Mouse (Mus musculus): ENCODE measurements around the gene Kpna2. TPM values are rescaled to one million over a fixed set of nuclear protein-coding genes. Genes with fewer than 3 reads are reported as not detected.
"Not testable (repeated sequence)": the region's sequence is repeated elsewhere in the genome, so short reads cannot be mapped to it uniquely, and the experiment has no call there.

Kpna2 gene
- total RNA-seq, 2 experiments from 2014 or later: 23.7 to 29.3 TPM

DNA sequence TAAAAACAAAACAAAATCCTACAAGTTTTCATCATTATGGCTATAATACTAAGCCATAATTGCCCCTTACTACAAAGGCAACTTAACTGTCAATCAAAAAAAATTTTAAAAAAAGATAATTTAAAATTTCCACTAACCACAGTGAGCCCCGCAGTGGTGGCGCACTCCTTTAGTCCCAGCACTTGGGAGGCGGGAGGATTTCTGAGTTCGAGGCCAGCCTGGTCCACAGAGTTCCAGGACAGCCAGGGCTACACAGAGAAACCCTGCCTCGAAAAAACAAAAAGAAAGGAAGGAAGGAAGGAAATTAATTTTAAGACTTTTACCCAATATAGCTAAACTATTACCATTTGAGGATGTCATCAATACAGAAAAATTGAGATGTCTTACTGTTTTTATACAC, 1.4 kb downstream of the Kpna2 start:
- intact Hi-C loops (cut with DNase I): loop anchor here (5.0 kb wide), 1 partner anchor 211 kb away; the partner anchor contains the start of genes Cep95 and Ddx5
- no peak for DNase-seq (ENCODE audit: low spot score in 2 of 2)

DNA sequence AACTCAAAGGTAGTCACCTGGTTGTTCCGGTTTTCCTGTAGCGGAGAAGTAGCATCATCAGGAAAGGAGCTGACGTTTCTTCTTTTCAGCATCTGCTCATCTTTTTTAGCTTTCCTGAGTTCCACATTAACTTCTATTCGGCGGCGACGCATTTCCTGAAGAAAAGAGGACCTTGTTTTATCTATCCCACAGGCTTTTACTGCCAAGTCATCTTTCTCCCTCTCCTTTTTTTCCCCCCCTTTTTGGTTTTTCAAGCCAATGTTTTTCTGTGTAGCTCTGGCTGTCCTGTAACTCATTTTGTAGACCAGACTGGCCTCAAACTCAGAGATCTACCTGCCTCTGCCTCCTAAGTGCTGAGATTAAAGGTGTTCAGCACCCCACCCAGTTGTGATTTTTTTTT, 2.8 kb downstream of the Kpna2 start:
- intact Hi-C loops (cut with DNase I): loop anchor here (5.0 kb wide), 1 partner anchor 209 kb away; the partner anchor contains the start of genes Cep95 and Ddx5
- DNase-seq (ENCODE audit: low spot score in 2 of 2): not testable (repeated sequence)

GRCm38 (mm10) chr11:106994246-106995085, 4.9 kb downstream of the Kpna2 start:
- intact Hi-C loops (cut with DNase I): loop anchor here (5.0 kb wide), 1 partner anchor 207 kb away; the partner anchor contains the start of genes Cep95 and Ddx5
- no peak for DNase-seq (ENCODE audit: low spot score in 2 of 2)

GRCm38 (mm10) chr11:106987384-106987783, 12.0 kb downstream of the Kpna2 start:
- no peak for DNase-seq (ENCODE audit: low spot score in 2 of 2)
- intact Hi-C loops (cut with DNase I): no loop called here

GRCm38 (mm10) chr11:106985979-106986604, 13.2 kb downstream of the Kpna2 start:
- intact Hi-C loops (cut with DNase I); DNase-seq (ENCODE audit: low spot score in 2 of 2): not testable (repeated sequence)

- intact Hi-C loops (cut with DNase I): loop anchor here (5.0 kb wide), 1 partner anchor 60 kb away; the partner anchor contains the start of gene Smurf2
- DNase-seq (ENCODE audit: low spot score in 2 of 2): no peak
Observed at GRCm38 (mm10) chr11:106982351-106982750, 17.0 kb downstream of the Kpna2 start.

- intact Hi-C loops (cut with DNase I): loop anchor here (5.0 kb wide), 1 partner anchor 59 kb away; the partner anchor contains the start of gene Smurf2
- peak in 1 of 2 experiments; percentile 13 for DNase-seq (ENCODE audit: low spot score in 2 of 2)
Observed at GRCm38 (mm10) chr11:106981787-106982186, 17.6 kb downstream of the Kpna2 start.

DNA sequence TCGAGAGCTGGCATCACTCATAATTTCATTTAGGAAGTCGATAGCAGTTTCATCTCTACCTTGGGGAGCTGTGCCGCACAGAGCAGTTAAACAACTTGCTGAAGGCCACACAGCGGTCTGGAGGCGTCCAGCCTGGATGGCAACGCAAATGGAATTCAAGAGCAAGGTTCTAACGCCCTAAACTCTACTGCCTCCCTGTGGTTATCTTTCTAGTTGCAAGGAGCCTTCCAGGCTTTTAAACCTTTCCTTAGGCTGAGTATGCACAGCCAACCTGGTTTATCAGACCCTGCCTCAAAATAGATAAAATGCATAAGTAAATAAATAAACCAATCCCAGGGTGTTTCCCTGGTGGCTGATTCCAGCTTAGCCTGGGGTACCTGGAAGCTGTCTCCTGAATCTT, 18.9 kb downstream of the Kpna2 start:
- DNase-seq (ENCODE audit: low spot score in 2 of 2): peak; percentile 57 to 78
- intact Hi-C loops (cut with DNase I): loop anchor here (5.0 kb wide), 1 partner anchor 58 kb away; the partner anchor contains the start of gene Smurf2

DNA sequence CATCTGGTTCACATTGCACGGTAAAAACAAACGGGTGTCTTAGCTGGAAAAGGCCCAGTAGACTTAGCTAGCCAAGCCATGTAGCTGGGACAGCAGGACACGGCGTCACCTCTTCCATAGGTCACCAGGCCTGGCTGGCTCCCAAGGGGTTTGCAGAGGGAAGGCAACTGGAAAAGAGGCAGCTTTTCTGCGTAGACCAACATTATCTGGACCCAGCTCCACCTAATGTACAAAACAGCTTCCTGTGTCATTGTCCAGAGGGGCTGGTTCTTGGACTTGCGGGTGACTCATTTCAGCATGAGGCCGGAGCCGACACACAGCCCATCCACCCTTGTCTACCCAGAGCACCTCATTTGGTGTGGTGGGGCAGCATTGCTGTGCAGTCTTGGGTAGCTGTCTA, 23.1 kb downstream of the Kpna2 start:
- intact Hi-C loops (cut with DNase I): loop anchor here (2.0 to 5.0 kb wide), 2 partner anchors 123 to 174 kb away; no protein-coding TSS in a partner anchor
- DNase-seq (ENCODE audit: low spot score in 2 of 2): no peak

- intact Hi-C loops (cut with DNase I): loop anchor here (2.0 to 5.0 kb wide), 2 partner anchors 123 to 173 kb away; no protein-coding TSS in a partner anchor
Observed at GRCm38 (mm10) chr11:106975419-106976177, 23.7 kb downstream of the Kpna2 start.

GRCm38 (mm10) chr11:106974440-106974839, 24.9 kb downstream of the Kpna2 start:
- DNase-seq (ENCODE audit: low spot score in 2 of 2): no peak
- intact Hi-C loops (cut with DNase I): no loop called here

More at GRCm38 (mm10) chr11:106975419-106976177, 23.7 kb downstream of the Kpna2 start:
- no peak for DNase-seq (ENCODE audit: low spot score in 2 of 2)

DNA sequence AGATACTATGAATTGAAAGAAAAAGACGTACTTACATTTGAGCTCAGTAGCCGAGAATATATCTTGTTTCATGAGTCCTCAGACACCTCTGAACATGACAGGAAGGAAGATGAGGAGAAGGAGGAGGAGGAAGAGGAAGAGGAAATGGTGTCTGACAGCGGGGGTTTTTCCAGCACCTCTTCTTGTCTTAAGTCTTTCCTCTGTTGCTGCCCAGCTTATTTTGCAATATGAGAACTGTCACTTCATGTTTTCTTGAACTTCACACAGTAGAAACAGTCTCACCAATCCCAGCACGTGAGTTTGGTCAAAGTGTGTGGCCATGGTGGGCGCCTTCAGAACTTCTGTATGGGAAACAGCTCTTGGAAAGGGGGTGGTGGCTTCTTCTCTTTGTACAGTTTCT, 26.3 kb downstream of the Kpna2 start:
- no peak for DNase-seq (ENCODE audit: low spot score in 2 of 2)
- intact Hi-C loops (cut with DNase I): no loop called here

GRCm38 (mm10) chr11:106969798-106970197, 29.5 kb downstream of the Kpna2 start:
- intact Hi-C loops (cut with DNase I): no loop called here
- no peak for DNase-seq (ENCODE audit: low spot score in 2 of 2)

DNA sequence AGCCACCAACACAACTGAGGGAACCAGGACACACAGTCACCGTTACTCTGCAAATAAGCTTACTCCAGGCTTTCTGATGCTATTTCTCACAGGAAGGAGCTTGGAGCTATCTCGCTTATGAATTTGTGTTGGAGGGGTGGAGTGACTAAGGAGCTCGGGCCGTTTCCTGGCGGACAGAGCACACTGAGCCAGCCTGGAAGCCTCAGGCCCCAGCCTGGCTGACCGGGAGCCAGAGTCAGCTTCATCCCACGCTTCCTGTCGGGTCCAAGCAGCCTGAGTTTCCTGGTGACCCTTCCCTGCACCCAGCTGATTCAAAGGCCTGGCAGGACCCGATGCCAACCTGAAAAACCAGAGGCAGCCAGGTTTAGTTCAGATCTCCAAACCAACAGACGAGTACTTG, 31.7 kb downstream of the Kpna2 start:
- no peak for DNase-seq (ENCODE audit: low spot score in 2 of 2)
- intact Hi-C loops (cut with DNase I): no loop called here

DNA sequence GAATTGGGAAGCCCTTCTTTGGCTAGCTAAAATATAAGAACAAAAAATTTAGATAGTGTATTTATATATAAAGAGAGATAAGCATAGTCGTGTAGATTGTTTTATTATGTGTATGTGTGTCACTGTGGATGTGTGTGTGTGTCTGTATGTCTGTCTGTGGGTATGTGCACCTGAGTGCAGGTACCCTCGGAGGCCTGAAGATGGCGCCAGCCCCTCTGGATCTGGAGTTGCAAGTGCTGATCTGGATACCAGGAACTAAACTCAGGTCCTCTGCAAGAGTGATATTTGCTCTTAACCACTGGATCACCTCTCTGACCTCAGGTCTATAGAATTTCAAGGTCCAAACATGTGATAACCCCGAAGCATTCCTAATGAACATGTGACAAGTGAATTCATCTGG, 33.5 kb downstream of the Kpna2 start:
- DNase-seq (ENCODE audit: low spot score in 2 of 2): no peak
- intact Hi-C loops (cut with DNase I): no loop called here

- no peak for DNase-seq (ENCODE audit: low spot score in 2 of 2)
- intact Hi-C loops (cut with DNase I): no loop called here
Observed at GRCm38 (mm10) chr11:106962310-106962709, 37.0 kb downstream of the Kpna2 start.

GRCm38 (mm10) chr11:106961471-106962081, 37.8 kb downstream of the Kpna2 start:
- DNase-seq (ENCODE audit: low spot score in 2 of 2): no peak
- intact Hi-C loops (cut with DNase I): no loop called here

DNA sequence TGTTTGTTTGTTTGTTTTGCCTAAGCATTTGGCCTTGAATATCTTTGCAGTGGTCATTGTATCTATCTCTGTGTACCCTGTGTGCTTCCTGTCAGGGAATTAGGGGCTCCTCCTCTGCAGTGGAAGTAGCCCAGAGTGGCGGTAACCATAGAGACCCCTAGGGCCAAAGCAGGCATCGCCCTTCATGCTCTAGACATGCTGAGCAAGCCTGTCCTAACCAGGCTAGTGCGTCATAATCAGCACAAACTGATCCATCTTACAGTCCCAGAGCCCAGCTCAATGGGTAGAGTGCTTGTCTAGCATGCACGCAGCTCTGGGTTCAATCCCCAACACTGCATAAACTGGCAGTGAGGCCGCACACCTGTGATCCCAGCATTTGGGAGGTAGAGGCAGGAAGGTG, 40.2 kb downstream of the Kpna2 start:
- intact Hi-C loops (cut with DNase I): no loop called here
- DNase-seq (ENCODE audit: low spot score in 2 of 2): no peak

GRCm38 (mm10) chr11:106958407-106959071, 40.8 kb downstream of the Kpna2 start:
- intact Hi-C loops (cut with DNase I): no loop called here
- DNase-seq (ENCODE audit: low spot score in 2 of 2): no peak
